Mouse (Mus musculus) intestine, embryonic 15.5 days (tissue): ENCODE data around the gene Phlpp1. TPM values are rescaled to one million over a fixed set of nuclear protein-coding genes. Genes with fewer than 3 reads are reported as not detected.

Experiments used
- ATAC-seq: fragments of 200-750 bp; cut with Nextera tagmentation; 2 replicates; pipeline ENCODE4 v1.8.0; 2017; ENCODE audit warnings: moderate TSS enrichment, moderate library complexity
- H3K27ac ChIP-seq: fragments of 300-500 bp; sonication (generic); 2 replicates; pipeline ENCODE4 v1.5.1; 2015; ENCODE audit warnings: mild to moderate bottlenecking, inconsistent platforms
- H3K27me3 ChIP-seq: fragments of 300-500 bp; sonication (generic); replicated peaks from 2 replicates; pipeline ENCODE4 v1.6.1; 2015; ENCODE audit warnings: inconsistent platforms
- H3K36me3 ChIP-seq: fragments of 300-500 bp; sonication (generic); 2 replicates; pipeline ENCODE4 v1.6.1; 2015; ENCODE audit warnings: inconsistent platforms
- H3K4me1 ChIP-seq: fragments of 300-500 bp; sonication (generic); replicated peaks from 2 replicates; pipeline ENCODE4 v1.6.1; 2015; ENCODE audit warnings: inconsistent platforms
- H3K4me2 ChIP-seq: fragments of 300-500 bp; sonication (generic); replicated peaks from 2 replicates; pipeline ENCODE4 v1.6.1; 2015; ENCODE audit warnings: mild to moderate bottlenecking, inconsistent platforms
- H3K4me3 ChIP-seq: fragments of 300-500 bp; sonication (generic); replicated peaks from 2 replicates; pipeline ENCODE4 v1.5.1; 2015; ENCODE audit warnings: inconsistent platforms
- H3K9ac ChIP-seq: fragments of 300-500 bp; sonication (generic); 2 replicates; pipeline ENCODE4 v1.6.1; 2015; ENCODE audit warnings: inconsistent platforms
- H3K9me3 ChIP-seq: fragments of 300-500 bp; sonication (generic); 2 replicates; pipeline ENCODE4 v1.6.1; 2016; ENCODE audit warnings: inconsistent platforms
- WGBS: fragments of 180-500 bp; shearing (Covaris S2); methylation state at CpG from one replicate; pipeline ENCODE4 v1.1.7; 2015; 5-methylcytosine and 5-hydroxymethylcytosine counted together
- polyA plus RNA-seq: library from polyadenylated mRNA; unstranded; fragments of >200 nt; fragmentation: Nextera tagmentation; extraction: Ambion mirVana; gene quantifications from 2 replicates; pipeline ENCODE4 v1.2.1, GENCODE M21; 2015

Gene Phlpp1
- polyA plus RNA-seq, 1 experiment from 2014 or later = 3.2 TPM

GRCm38 (mm10) chr1:106433580-106433979 lies 262.0 kb downstream of the Phlpp1 start:
- no peak for ATAC-seq
- Histone ChIP-seq H3K27ac (no peak overlapping the region), H3K9ac (no peak overlapping the region), H3K27me3 (no peaks in the 10 kb centered on the region), H3K4me2 (no peak overlapping the region), H3K9me3 (no peaks in the 10 kb centered on the region), H3K4me1 (no peaks in the 10 kb centered on the region), H3K4me3 (no peak overlapping the region), H3K36me3 (no peaks in the 10 kb centered on the region)
- 62% methylated on average over 2 of the region's 2 CpGs for WGBS

Other genes with a start within 250 kb of the Phlpp1 start
- 2.2 and 2.6 TPM in 2 replicates for gene Zcchc2, start 181.3 kb upstream of the Phlpp1 start, polyA plus RNA-seq